Mouse (Mus musculus): ENCODE data around the gene Usp25. TPM values are rescaled to one million over a fixed set of nuclear protein-coding genes. Genes with fewer than 3 reads are reported as not detected.

The Usp25 gene
- polyA plus RNA-seq, 1 experiment from 2014 or later: 30.5 TPM

- no peak for ATAC-seq (ENCODE audit: insufficient read depth, low FRiP score, low TSS enrichment)
- Histone ChIP-seq H3K27me3 (ENCODE audit: control insufficient read depth, insufficient read depth, low read length) (no peaks in the 10 kb centered on the region), H3K36me3 (ENCODE audit: control insufficient read depth, insufficient read depth, low read length) (no peaks in the 10 kb centered on the region), H3K9ac (ENCODE audit: low read length) (no peak overlapping the region), H3K4me2 (ENCODE audit: low read depth) (no peak overlapping the region), H3K4me1 (ENCODE audit: control insufficient read depth, insufficient read depth, low read length) (no peaks in the 10 kb centered on the region), H3K9me3 (ENCODE audit: control insufficient read depth, low read length) (no peaks in the 10 kb centered on the region), H3K4me3 (ENCODE audit: low read depth, low read length) (no peak overlapping the region), H3K27ac (ENCODE audit: low read depth, low read length) (no peak overlapping the region)
- WGBS: 75% methylated on average over 10 of the region's 10 CpGs
- DNase-seq (ENCODE audit: low spot score): no peak
These were observed 15.3 kb downstream of the Usp25 start for GRCm38 (mm10) chr16:77028687-77029417.

GRCm38 (mm10) chr16:77030435-77030834, 16.9 kb downstream of the Usp25 start:
- Histone ChIP-seq H3K27ac (ENCODE audit: low read depth, low read length) (no peak overlapping the region), H3K36me3 (ENCODE audit: control insufficient read depth, insufficient read depth, low read length) (no peaks in the 10 kb centered on the region), H3K4me2 (ENCODE audit: low read depth) (no peak overlapping the region), H3K4me1 (ENCODE audit: control insufficient read depth, insufficient read depth, low read length) (no peaks in the 10 kb centered on the region), H3K9ac (ENCODE audit: low read length) (no peak overlapping the region), H3K27me3 (ENCODE audit: control insufficient read depth, insufficient read depth, low read length) (no peaks in the 10 kb centered on the region), H3K4me3 (ENCODE audit: low read depth, low read length) (no peak overlapping the region), H3K9me3 (ENCODE audit: control insufficient read depth, low read length) (no peaks in the 10 kb centered on the region)
- DNase-seq (ENCODE audit: low spot score) (no peak), ATAC-seq (ENCODE audit: insufficient read depth, low FRiP score, low TSS enrichment) (no peak)
- WGBS: 72% methylated on average over 2 of the region's 2 CpGs

- no peak overlapping the region for H3K27ac ChIP-seq (ENCODE audit: low read depth, low read length)
- no peaks in the 10 kb centered on the region for H3K9me3 ChIP-seq (ENCODE audit: control insufficient read depth, low read length)
- WGBS: 93% methylated on average over 5 of the region's 5 CpGs
- no peaks in the 10 kb centered on the region for H3K36me3 ChIP-seq (ENCODE audit: control insufficient read depth, insufficient read depth, low read length)
- no peaks in the 10 kb centered on the region for H3K27me3 ChIP-seq (ENCODE audit: control insufficient read depth, insufficient read depth, low read length)
- ATAC-seq (ENCODE audit: insufficient read depth, low FRiP score, low TSS enrichment) (no peak), DNase-seq (ENCODE audit: low spot score) (no peak)
- no peak overlapping the region for H3K9ac ChIP-seq (ENCODE audit: low read length)
- no peak overlapping the region for H3K4me3 ChIP-seq (ENCODE audit: low read depth, low read length)
- no peaks in the 10 kb centered on the region for H3K4me1 ChIP-seq (ENCODE audit: control insufficient read depth, insufficient read depth, low read length)
- H3K4me2 ChIP-seq (ENCODE audit: low read depth): no peak overlapping the region
These were observed 20.8 kb downstream of the Usp25 start for GRCm38 (mm10) chr16:77034329-77034728.

GRCm38 (mm10) chr16:77034751-77035150, 21.2 kb downstream of the Usp25 start:
- 90% methylated on average over 8 of the region's 8 CpGs for WGBS
- no peaks in the 10 kb centered on the region for H3K4me1 ChIP-seq (ENCODE audit: control insufficient read depth, insufficient read depth, low read length)

GRCm38 (mm10) chr16:77041573-77041972, 28.1 kb downstream of the Usp25 start:
- H3K4me3 ChIP-seq (ENCODE audit: low read depth, low read length): no peak overlapping the region
- ATAC-seq (ENCODE audit: insufficient read depth, low FRiP score, low TSS enrichment) (no peak), DNase-seq (ENCODE audit: low spot score) (no peak)
- H3K9ac ChIP-seq (ENCODE audit: low read length): no peak overlapping the region
- H3K27me3 ChIP-seq (ENCODE audit: control insufficient read depth, insufficient read depth, low read length): no peaks in the 10 kb centered on the region
- H3K36me3 ChIP-seq (ENCODE audit: control insufficient read depth, insufficient read depth, low read length): no peaks in the 10 kb centered on the region
- H3K27ac ChIP-seq (ENCODE audit: low read depth, low read length): no peak overlapping the region
- WGBS: 84% methylated on average over 5 of the region's 5 CpGs
- H3K9me3 ChIP-seq (ENCODE audit: control insufficient read depth, low read length): no peaks in the 10 kb centered on the region
- no peaks in the 10 kb centered on the region for H3K4me1 ChIP-seq (ENCODE audit: control insufficient read depth, insufficient read depth, low read length)
- no peak overlapping the region for H3K4me2 ChIP-seq (ENCODE audit: low read depth)

More at GRCm38 (mm10) chr16:77034751-77035150, 21.2 kb downstream of the Usp25 start:
- Histone ChIP-seq H3K4me3 (ENCODE audit: low read depth, low read length) (no peak overlapping the region), H3K36me3 (ENCODE audit: control insufficient read depth, insufficient read depth, low read length) (no peaks in the 10 kb centered on the region), H3K4me2 (ENCODE audit: low read depth) (no peak overlapping the region), H3K9me3 (ENCODE audit: control insufficient read depth, low read length) (no peaks in the 10 kb centered on the region), H3K9ac (ENCODE audit: low read length) (no peak overlapping the region), H3K27me3 (ENCODE audit: control insufficient read depth, insufficient read depth, low read length) (no peaks in the 10 kb centered on the region), H3K27ac (ENCODE audit: low read depth, low read length) (no peak overlapping the region)
- DNase-seq (ENCODE audit: low spot score): no peak
- ATAC-seq (ENCODE audit: insufficient read depth, low FRiP score, low TSS enrichment): no peak

DNA sequence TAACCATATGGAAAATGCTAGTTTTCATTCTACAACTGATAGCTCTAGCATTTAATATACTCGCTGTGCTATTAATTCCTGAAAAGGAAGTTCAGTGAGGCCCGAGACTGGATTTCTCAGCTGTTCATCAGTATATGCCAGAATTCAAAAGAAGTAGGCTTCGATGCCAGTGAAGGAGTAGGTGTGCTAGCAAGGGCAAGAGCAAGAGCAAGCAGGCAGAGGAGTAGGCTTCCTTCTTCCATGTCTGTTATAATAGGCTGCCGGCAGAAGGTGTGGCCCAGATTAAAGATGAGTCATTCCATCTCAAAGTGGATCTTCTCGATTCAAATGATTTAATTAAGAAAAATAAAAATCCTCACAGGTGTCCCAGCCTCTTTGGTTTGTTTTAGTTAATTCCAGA, 30.0 kb downstream of the Usp25 start:
- no peaks in the 10 kb centered on the region for H3K36me3 ChIP-seq (ENCODE audit: control insufficient read depth, insufficient read depth, low read length)
- no peak overlapping the region for H3K4me3 ChIP-seq (ENCODE audit: low read depth, low read length)

GRCm38 (mm10) chr16:77054184-77054583, 40.7 kb downstream of the Usp25 start:
- H3K27ac ChIP-seq (ENCODE audit: low read depth, low read length): no peak overlapping the region
- no peak overlapping the region for H3K9ac ChIP-seq (ENCODE audit: low read length)
- DNase-seq (ENCODE audit: low spot score) (no peak), ATAC-seq (ENCODE audit: insufficient read depth, low FRiP score, low TSS enrichment) (no peak)
- no peak overlapping the region for H3K4me2 ChIP-seq (ENCODE audit: low read depth)
- no peaks in the 10 kb centered on the region for H3K36me3 ChIP-seq (ENCODE audit: control insufficient read depth, insufficient read depth, low read length)
- no peaks in the 10 kb centered on the region for H3K4me1 ChIP-seq (ENCODE audit: control insufficient read depth, insufficient read depth, low read length)
- no peaks in the 10 kb centered on the region for H3K27me3 ChIP-seq (ENCODE audit: control insufficient read depth, insufficient read depth, low read length)
- no peak overlapping the region for H3K4me3 ChIP-seq (ENCODE audit: low read depth, low read length)
- WGBS: 96% methylated on average over 2 of the region's 2 CpGs
- no peaks in the 10 kb centered on the region for H3K9me3 ChIP-seq (ENCODE audit: control insufficient read depth, low read length)

More for the DNA sequence above, 30.0 kb downstream of the Usp25 start:
- no peak for ATAC-seq (ENCODE audit: insufficient read depth, low FRiP score, low TSS enrichment)
- Histone ChIP-seq H3K9me3 (ENCODE audit: control insufficient read depth, low read length) (no peaks in the 10 kb centered on the region), H3K27me3 (ENCODE audit: control insufficient read depth, insufficient read depth, low read length) (no peaks in the 10 kb centered on the region), H3K27ac (ENCODE audit: low read depth, low read length) (no peak overlapping the region), H3K4me2 (ENCODE audit: low read depth) (no peak overlapping the region), H3K9ac (ENCODE audit: low read length) (no peak overlapping the region), H3K4me1 (ENCODE audit: control insufficient read depth, insufficient read depth, low read length) (no peaks in the 10 kb centered on the region)
- WGBS: 94% methylated on average over 5 of the region's 5 CpGs
- DNase-seq (ENCODE audit: low spot score): no peak

DNA sequence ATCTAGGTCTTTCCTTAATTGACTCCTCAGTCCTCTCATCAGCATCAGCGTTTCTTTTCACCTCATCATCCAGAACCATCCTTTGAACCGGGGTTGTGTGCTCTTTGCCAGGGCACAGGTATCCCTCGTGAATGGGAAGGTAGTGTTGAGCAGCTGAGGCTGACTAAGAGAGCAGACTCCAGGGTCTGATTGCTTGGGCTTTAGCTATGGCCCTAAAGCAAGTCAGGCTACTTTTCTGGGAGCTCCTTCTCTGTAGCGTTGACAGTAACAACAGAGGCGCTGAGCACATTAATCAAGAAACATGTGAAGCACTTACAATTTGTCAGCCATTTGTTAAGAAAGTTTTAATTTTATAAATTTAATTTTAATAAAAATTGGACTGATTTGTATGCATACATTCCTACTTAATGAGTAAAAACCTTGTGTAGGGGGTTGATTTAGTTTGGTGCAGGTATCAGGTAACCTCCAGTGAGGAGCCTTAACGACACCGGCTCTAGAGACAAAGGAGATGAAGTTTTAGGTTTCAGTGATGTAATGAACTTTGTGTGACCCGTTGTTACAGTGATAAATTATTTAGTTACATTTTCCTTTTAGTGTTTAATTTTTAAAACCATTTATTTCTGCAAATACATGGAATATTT, 42.1 kb downstream of the Usp25 start:
- Histone ChIP-seq H3K27ac (ENCODE audit: low read depth, low read length) (no peak overlapping the region), H3K4me2 (ENCODE audit: low read depth) (no peak overlapping the region), H3K4me1 (ENCODE audit: control insufficient read depth, insufficient read depth, low read length) (no peaks in the 10 kb centered on the region), H3K36me3 (ENCODE audit: control insufficient read depth, insufficient read depth, low read length) (no peaks in the 10 kb centered on the region), H3K9me3 (ENCODE audit: control insufficient read depth, low read length) (no peaks in the 10 kb centered on the region), H3K27me3 (ENCODE audit: control insufficient read depth, insufficient read depth, low read length) (no peaks in the 10 kb centered on the region), H3K9ac (ENCODE audit: low read length) (no peak overlapping the region), H3K4me3 (ENCODE audit: low read depth, low read length) (no peak overlapping the region)
- ATAC-seq (ENCODE audit: insufficient read depth, low FRiP score, low TSS enrichment) (no peak), DNase-seq (ENCODE audit: low spot score) (no peak)
- WGBS: 76% methylated on average over 8 of the region's 8 CpGs

DNA sequence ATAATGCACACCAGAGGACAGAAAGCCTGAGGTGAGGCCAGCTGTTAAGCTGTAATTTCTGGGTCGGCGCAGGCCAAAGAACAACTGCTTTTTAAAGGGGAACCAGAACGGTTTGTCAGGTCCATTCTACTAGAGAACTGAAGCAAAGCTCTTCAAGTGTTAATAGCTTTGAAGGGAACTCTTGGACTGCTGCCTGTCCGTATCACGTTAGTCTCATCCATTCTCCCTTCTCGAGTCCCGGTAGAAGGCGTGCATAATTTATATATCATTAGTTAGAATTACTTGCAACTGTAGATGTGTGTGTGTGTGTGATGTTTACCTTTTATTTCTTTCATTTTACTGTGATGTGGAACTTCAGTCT, 42.6 kb downstream of the Usp25 start:
- no peak for ATAC-seq (ENCODE audit: insufficient read depth, low FRiP score, low TSS enrichment)
- H3K4me1 ChIP-seq (ENCODE audit: control insufficient read depth, insufficient read depth, low read length): no peaks in the 10 kb centered on the region

More for the DNA sequence above, 42.6 kb downstream of the Usp25 start:
- H3K27me3 ChIP-seq (ENCODE audit: control insufficient read depth, insufficient read depth, low read length): no peaks in the 10 kb centered on the region
- H3K9me3 ChIP-seq (ENCODE audit: control insufficient read depth, low read length): no peaks in the 10 kb centered on the region
- H3K36me3 ChIP-seq (ENCODE audit: control insufficient read depth, insufficient read depth, low read length): no peaks in the 10 kb centered on the region
- H3K4me3 ChIP-seq (ENCODE audit: low read depth, low read length): no peak overlapping the region
- no peak overlapping the region for H3K27ac ChIP-seq (ENCODE audit: low read depth, low read length)
- no peak overlapping the region for H3K9ac ChIP-seq (ENCODE audit: low read length)
- WGBS: 63% methylated on average over 8 of the region's 8 CpGs
- H3K4me2 ChIP-seq (ENCODE audit: low read depth): no peak overlapping the region
- DNase-seq (ENCODE audit: low spot score): no peak

Data from neural tube, embryonic 11.5 days (tissue).